Mouse (Mus musculus): ENCODE data around the gene Cfb. TPM values are rescaled to one million over a fixed set of nuclear protein-coding genes. Genes with fewer than 3 reads are reported as not detected.
"Not testable (repeated sequence)": the region's sequence is repeated elsewhere in the genome, so short reads cannot be mapped to it uniquely, and the experiment has no call there.

Gene Cfb
- 10 to 100 TPM; 18.4 to 29.0 TPM for total RNA-seq (2021)
- 4.6 and 7.9 TPM in 2 replicates for polyA plus RNA-seq (2012; rRNA removed)
- long read RNA-seq, transcript Cfb-202 (18 exons, 2,751 nt): major isoform, 24 of 26 reads
- long read RNA-seq, partial matches to known transcripts: 0 of 26 reads
- long read RNA-seq, other reads (novel, unspliced or antisense): 2 of 26 reads

DNA sequence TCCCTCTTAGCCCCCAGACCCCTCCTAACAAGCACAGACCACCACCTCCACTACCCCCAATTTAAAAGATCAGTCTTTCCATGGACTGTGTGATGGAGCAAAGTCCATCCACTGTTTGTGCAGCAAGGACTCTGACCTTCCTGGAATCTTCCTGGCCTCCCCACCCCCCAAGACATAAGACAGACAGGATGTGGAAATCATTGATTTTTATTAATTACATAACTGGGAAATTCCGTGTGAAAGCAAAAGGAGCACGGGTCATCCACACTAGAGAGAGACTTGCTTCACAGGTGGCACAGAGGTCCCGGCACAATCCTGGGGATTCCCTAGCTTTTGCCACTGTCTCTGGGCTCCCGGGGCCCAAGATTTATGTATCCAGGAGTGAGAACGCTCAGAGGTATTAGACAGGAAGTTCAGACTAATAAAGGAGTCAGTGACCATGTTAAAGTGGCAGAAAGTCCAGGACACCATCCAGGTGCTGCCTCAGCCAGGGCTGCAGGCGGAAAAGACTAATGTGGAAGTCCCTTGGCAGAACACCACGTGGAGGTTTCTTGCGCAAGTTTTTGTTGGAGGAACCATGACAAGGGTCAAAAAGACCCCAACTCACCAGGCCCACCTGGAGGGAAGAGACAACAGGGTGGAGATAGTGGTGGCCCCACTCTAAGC, at the start of gene Cfb:
Gene Cfb (minus strand): TSS at position 103 of the 666 bp plus-strand sequence.
- DNase-seq: no peak

DNA sequence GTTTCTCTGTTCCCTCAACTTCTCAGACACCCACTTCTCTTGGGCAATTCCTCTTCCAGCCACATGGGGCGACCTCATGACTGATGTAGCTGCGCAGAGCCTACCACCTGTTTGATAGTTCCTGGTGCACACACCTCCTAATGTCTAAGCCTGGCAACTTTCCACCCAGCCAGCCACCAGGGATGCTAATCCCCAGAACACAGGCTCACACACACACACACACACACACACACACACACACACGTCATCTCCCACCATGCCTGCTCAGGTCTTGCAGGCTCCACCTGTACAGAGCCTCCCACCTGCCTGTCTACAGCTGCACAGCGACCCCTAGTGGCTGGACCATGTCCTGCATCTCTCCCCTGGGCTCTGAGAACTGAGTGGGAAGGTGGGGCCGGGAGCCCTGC, 49.6 kb upstream of the Cfb start:
- peak; percentile 77 for DNase-seq

GRCm38 (mm10) chr17:34910982-34911381, 48.7 kb upstream of the Cfb start:
- no peak for DNase-seq

DNA sequence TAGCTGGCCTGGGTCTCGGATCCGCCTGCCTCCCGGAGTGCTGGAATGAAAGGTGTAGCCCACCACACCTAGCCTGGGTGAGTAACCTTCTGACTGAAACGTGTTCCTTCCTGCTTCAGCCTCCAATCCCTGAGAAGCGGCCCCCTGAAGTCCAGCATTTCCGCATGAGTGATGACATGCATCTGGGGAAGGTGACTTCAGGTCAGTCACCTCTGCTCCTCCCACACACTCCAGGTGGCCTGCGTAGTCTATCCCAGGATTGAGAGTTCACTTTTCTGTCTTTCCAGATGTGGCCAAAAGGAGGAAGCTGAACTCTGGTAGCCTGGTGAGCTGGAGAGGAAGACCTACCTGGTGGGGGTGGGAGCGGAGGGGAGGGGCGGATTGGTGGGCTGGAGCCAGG, 40.6 kb upstream of the Cfb start:
- DNase-seq: no peak

DNA sequence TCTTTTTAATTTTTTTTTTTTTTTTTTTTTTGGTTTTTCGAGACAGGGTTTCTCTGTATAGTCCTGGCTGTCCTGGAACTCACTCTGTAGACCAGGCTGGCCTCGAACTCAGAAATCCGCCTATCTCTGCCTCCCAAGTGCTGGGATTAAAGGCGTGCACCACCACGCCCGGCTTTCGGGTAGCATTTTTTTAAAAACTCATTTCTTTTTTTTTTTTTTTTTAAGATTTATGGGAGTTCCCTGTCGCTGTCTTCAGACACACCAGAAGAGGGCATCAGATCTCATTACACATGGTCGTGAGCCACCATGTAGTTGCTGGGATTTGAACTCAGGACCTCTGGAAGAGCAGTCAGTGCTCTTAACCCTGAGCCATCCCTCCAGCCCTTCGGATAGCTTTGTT, 39.6 kb upstream of the Cfb start:
- not testable (repeated sequence) for DNase-seq

- not testable (repeated sequence) for DNase-seq
Measured at GRCm38 (mm10) chr17:34900826-34901225, 38.5 kb upstream of the Cfb start.

- no peak for DNase-seq
Measured at GRCm38 (mm10) chr17:34899890-34900243, 37.5 kb upstream of the Cfb start.

- peak; percentile 82 for DNase-seq
Measured at GRCm38 (mm10) chr17:34899053-34899889, 37.0 kb upstream of the Cfb start.

- no peak for DNase-seq
Measured at GRCm38 (mm10) chr17:34898706-34899052, 36.4 kb upstream of the Cfb start.

DNA sequence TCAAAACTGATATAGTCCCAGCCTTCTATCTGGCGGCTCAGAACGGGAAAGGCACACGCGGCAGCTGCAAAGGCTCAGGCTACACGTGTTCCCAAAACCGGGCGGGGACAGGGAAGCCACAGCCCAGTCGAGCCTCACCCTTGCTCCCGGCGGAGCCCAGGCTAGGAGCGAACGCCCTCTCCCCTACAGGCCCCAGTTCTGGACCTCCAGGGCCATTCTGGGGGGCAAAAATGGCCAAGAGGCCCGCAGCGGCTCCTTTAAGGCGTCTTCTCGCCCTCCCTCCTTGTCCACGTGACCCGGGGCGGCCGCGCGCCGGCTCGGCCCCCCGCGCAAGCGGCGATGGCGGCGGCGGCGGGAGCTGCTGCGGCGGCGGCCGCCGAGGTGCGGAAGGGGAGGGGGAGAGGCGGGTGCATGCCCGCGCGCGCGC, 35.9 kb upstream of the Cfb start, which contains the start of the genes C2 and Ehmt2:
Gene C2 (minus strand): TSS at position 106 of the 427 bp plus-strand sequence.
Gene Ehmt2 (plus strand): TSS at position 310 of the 427 bp plus-strand sequence.
- peak; percentile 93 for DNase-seq

DNA sequence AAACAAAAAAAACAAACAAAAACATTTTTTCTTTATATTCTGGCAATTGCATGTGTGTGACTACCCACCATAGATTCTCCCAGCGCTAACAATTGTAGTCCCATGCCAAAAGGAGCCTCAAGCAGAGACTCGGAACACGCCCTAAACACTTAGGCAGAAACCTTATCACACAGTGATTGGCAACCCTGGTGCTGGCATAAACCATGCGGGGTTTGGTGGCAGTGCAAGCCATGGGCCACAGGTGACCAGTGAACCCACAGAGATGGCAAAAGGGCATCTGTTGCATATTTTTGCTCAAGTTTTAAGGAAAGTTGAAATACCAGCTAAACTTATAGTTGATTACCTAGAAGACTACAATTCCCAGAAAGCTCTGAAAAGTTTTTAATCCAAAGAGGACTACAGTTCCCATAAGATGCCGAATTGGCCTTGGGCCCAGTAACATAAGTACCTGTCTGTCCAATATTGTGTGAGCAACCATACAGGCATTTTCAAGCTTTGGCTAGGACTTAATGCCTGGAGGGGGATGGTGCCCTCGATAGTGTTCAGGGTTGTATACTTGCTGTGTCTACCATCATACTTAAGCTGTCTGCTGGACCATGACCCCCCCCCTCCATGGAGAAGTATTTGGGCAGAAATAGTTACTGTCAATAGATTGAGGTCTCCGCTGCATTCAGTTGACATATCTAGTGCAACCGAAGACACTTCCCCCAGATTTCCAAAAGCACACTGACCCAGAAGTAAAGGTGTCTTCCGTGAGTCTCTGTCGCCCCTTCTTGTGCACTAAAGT, 35.2 kb upstream of the Cfb start:
- no peak for DNase-seq

DNA sequence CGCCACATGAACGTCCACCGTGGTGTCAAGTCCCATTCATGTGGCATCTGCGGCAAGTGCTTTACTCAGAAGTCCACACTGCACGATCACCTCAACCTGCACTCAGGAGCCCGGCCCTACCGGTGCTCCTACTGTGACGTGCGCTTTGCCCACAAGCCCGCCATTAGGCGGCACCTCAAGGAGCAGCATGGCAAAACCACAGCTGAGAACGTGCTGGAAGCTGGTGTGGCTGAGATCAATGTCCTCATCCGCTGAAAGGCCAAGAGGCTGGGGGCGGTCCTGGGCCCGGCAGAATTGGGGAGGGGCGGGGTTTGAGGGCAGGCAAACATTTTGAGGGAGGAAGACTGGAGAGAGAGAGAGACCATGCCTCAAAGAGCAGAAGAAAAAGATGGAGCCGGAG, 34.0 kb upstream of the Cfb start:
- DNase-seq: no peak

DNA sequence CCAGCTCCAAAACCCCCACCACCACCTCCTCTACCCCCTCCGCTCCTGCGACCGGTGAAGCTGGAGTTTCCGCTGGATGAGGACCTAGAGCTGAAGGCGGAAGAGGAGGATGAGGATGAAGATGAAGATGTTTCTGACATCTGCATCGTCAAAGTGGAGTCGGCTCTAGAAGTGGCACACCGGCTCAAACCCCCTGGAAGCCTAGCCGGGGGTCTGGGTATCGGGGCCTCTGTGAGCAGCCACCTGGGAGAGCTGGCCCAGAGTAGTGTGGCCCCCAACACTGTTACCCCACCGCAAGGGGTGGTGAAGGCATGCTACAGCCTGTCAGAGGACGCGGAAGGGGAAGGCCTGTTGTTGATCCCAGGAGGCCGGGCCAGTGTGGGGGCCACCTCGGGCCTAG, 33.4 kb upstream of the Cfb start:
- DNase-seq: no peak

DNA sequence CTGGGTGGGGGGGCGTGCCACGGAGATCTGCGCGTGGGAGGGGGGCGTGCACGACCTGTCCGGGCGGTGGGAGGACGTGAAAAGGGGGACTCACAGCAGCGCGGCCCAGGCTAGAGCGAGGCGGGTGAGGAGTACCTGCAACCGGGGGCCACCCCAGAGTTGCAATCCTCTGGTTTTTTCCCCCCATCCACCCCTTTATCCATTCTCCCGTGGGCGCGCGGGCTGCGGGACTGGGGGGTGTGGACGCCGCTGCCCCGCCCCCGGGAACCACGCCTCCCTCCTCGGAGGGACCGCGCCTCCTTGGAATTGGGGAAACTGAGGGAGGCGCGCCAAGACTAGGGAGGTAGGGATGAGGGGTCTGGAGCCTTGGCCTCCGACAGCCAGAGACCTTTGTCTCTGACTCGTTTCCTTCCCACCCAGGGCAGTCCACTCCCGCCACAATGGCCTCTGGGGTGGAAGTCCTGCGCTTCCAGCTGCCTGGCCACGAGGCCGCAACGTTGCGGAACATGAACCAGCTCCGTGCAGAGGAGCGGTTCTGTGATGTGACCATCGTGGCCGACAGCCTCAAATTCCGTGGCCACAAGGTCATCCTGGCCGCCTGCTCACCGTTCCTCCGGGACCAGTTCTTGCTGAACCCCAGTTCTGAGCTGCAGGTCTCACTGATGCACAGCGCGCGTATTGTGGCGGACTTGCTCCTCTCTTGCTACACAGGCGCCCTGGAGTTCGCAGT, 32.6 kb upstream of the Cfb start:
- DNase-seq: peak; percentile 84

DNA sequence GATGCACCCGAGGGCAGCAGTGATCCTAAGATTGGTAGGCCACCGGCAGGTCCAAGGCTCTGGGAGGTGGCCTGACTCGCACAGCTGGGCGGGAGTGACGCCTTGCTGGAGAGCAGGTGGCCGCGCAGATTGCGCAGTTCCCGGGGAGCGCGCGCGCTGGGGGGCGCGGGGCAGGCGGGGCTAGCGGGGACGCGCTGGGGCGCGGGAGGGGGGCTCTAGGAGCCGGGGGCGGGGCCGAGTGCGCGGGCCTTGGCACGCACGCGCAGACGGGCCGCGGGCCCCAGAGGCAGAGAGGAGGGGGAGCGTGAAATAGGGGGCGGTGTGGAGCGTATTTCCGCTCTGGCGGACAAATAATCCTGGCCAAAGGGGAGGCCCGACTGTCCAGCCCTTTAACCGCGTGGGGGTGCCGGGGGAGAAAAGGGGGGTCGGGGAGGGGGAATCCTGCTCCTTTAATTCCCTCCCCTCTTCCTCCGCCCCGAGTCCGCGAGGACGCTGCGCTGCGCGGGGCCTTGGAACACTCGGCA, 31.8 kb upstream of the Cfb start:
- peak; percentile 97 for DNase-seq

- DNase-seq: no peak
Measured at GRCm38 (mm10) chr17:34893072-34893824, 30.9 kb upstream of the Cfb start.

- no peak for DNase-seq
Measured at GRCm38 (mm10) chr17:34891377-34891776, 29.1 kb upstream of the Cfb start.

- DNase-seq: no peak
Measured at GRCm38 (mm10) chr17:34890074-34890743, 27.9 kb upstream of the Cfb start.

DNA sequence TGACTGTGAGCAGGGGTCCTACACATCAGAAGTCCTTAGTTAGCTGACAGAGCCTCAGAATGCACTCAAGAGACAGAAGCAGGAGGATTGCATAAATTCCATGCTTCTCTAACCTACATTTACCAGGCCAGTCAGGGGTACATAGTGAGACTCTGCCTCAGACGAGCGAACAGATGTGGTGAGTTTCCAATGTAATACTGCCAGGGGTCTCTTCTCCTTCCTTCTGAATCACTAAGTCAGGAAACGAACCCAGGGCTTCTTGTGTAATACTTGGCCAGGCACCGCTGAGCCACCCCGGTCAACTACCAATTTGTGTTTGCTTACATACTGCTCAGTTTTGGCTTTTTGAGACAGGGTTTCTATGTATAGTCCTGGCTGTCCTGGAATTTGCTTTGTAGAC, 25.6 kb upstream of the Cfb start:
- no peak for DNase-seq

GRCm38 (mm10) chr17:34885615-34886014, 23.3 kb upstream of the Cfb start:
- DNase-seq: no peak

Data from adrenal gland, adult 2 months (tissue).